Mouse (Mus musculus): ENCODE data around the gene Ube2j1.
"Not testable (repeated sequence)": the region's sequence is repeated elsewhere in the genome, so short reads cannot be mapped to it uniquely, and the experiment has no call there.

Ube2j1 gene

GRCm38 (mm10) chr4:33031195-33031960 lies at the start of gene Ube2j1:
Gene Ube2j1 (plus strand): TSS chr4:33031416.
- DNase-seq (ENCODE audit: low spot score in 2 of 2) = peak; percentile 89

GRCm38 (mm10) chr4:32981617-32982016 lies 49.6 kb upstream of the Ube2j1 start:
- no peak for DNase-seq (ENCODE audit: low spot score in 2 of 2)

- no peak for DNase-seq (ENCODE audit: low spot score in 2 of 2)
These were observed 49.0 kb upstream of the Ube2j1 start for GRCm38 (mm10) chr4:32982041-32982715.

- peak in 1 of 2 experiments; percentile 18 for DNase-seq (ENCODE audit: low spot score in 2 of 2)
These were observed 48.5 kb upstream of the Ube2j1 start, which contains the start of gene Rragd for GRCm38 (mm10) chr4:32982716-32983175. Gene Rragd (plus strand): TSS chr4:32983037.

GRCm38 (mm10) chr4:32983176-32984155 lies 47.8 kb upstream of the Ube2j1 start:
- peak; percentile 39 to 60 for DNase-seq (ENCODE audit: low spot score in 2 of 2)

GRCm38 (mm10) chr4:32984242-32984641 lies 47.0 kb upstream of the Ube2j1 start:
- no peak for DNase-seq (ENCODE audit: low spot score in 2 of 2)

- no peak for DNase-seq (ENCODE audit: low spot score in 2 of 2)
These were observed 46.2 kb upstream of the Ube2j1 start for GRCm38 (mm10) chr4:32984801-32985675.

GRCm38 (mm10) chr4:32985684-32986083 lies 45.5 kb upstream of the Ube2j1 start:
- no peak for DNase-seq (ENCODE audit: low spot score in 2 of 2)

GRCm38 (mm10) chr4:32987006-32987405 lies 44.2 kb upstream of the Ube2j1 start:
- DNase-seq (ENCODE audit: low spot score in 2 of 2) = no peak

- DNase-seq (ENCODE audit: low spot score in 2 of 2) = no peak
These were observed 41.9 kb upstream of the Ube2j1 start for GRCm38 (mm10) chr4:32989346-32989745.

GRCm38 (mm10) chr4:32994168-32994567 lies 37.0 kb upstream of the Ube2j1 start:
- no peak for DNase-seq (ENCODE audit: low spot score in 2 of 2)

GRCm38 (mm10) chr4:32996083-32996482 lies 35.1 kb upstream of the Ube2j1 start:
- DNase-seq (ENCODE audit: low spot score in 2 of 2) = no peak

GRCm38 (mm10) chr4:32997571-32997970 lies 33.6 kb upstream of the Ube2j1 start:
- DNase-seq (ENCODE audit: low spot score in 2 of 2) = no peak

- DNase-seq (ENCODE audit: low spot score in 2 of 2) = no peak
These were observed 32.2 kb upstream of the Ube2j1 start for GRCm38 (mm10) chr4:32998996-32999395.

GRCm38 (mm10) chr4:33002081-33002480 lies 29.1 kb upstream of the Ube2j1 start:
- no peak for DNase-seq (ENCODE audit: low spot score in 2 of 2)

- not testable (repeated sequence) for DNase-seq (ENCODE audit: low spot score in 2 of 2)
These were observed 25.4 kb upstream of the Ube2j1 start for GRCm38 (mm10) chr4:33005595-33006470.

GRCm38 (mm10) chr4:33006844-33007243 lies 24.4 kb upstream of the Ube2j1 start:
- no peak for DNase-seq (ENCODE audit: low spot score in 2 of 2)

- no peak for DNase-seq (ENCODE audit: low spot score in 2 of 2)
These were observed 23.6 kb upstream of the Ube2j1 start for GRCm38 (mm10) chr4:33007443-33008217.

GRCm38 (mm10) chr4:33010078-33010477 lies 21.1 kb upstream of the Ube2j1 start:
- no peak for DNase-seq (ENCODE audit: low spot score in 2 of 2)
